Mouse (Mus musculus): ENCODE data around the gene Scyl2. TPM values are rescaled to one million over a fixed set of nuclear protein-coding genes. Genes with fewer than 3 reads are reported as not detected.

Scyl2 gene
- polyA plus RNA-seq, 1 experiment from 2014 or later, result 4.3 TPM

DNA sequence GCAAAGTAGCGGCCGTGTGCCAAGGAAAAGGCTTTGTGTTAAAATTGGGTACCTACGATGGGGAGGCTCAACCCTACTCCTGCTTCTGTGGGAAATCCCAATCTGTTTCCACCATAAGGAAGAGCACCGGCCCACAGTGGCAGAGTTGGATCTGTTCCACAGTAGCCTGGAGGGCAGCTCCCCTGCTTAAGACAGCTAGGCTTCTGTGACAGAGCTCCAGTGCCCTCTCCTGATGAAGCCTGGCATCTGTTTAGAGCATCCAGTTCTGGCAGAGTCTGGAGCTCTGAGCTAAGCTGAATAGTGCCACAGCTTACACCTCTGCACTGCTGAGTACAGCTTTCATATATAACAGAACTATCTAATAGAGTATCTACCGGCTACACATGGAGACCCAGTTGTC is 51.1 kb downstream of the Scyl2 start:
- DNase-seq (no peak), ATAC-seq (ENCODE audit: low read depth) (no peak)
- peaks cover 8% of the 10 kb centered on the region for H3K4me1 ChIP-seq (replicated peaks)
- no peaks in the 10 kb centered on the region for H3K9me3 ChIP-seq (replicated peaks)
- H3K36me3 ChIP-seq, result peaks cover 3% of the 10 kb centered on the region
- WGBS (ENCODE audit: insufficient replicate concordance), result 80% methylated on average over 5 of the region's 5 CpGs
- H3K4me2 ChIP-seq, result no peak overlapping the region
- H3K27me3 ChIP-seq, result no peaks in the 10 kb centered on the region
- H3K4me3 ChIP-seq (replicated peaks), result no peak overlapping the region
- H3K9ac ChIP-seq, result no peak overlapping the region
- no peak overlapping the region for H3K27ac ChIP-seq

DNA sequence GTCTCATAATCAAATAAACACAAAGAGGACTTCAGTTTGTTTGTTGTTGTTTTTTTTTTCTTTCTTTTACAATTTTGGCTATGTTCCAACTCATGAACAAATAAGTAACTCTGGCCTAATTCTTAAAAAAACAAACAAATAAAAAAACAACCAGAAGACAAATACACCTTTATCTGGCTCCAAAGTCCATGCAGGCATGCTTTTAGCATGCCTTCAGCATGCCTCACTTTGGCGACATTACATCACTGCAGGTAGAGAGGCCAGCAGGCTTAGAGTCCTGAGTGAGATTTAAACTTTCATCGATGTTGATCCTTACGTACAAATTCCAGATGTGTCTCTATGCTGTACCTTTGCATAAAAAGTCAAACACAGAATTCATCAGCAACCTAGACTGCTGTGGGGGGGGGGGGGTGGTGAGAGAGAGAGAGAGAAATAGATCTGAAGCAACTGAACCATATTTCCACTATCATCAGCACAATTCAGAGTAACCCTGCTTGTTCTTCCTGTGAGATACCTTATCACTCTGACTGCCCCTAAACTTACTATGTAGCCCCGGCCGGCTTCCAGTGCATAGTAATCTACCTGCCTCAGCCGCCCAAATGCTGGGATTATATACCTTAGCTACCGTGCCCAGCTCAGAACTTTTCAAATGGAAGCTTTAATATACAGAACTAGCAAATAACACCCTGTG is 52.2 kb downstream of the Scyl2 start:
- no peaks in the 10 kb centered on the region; the same call in 1 of the 2 replicates for H3K36me3 ChIP-seq
- H3K9me3 ChIP-seq (replicated peaks), result no peaks in the 10 kb centered on the region
- no peak overlapping the region for H3K9ac ChIP-seq
- ATAC-seq (ENCODE audit: low read depth) (no peak), DNase-seq (no peak)
- WGBS (ENCODE audit: insufficient replicate concordance), result 50% methylated on average over 7 of the region's 7 CpGs
- peaks cover 8% of the 10 kb centered on the region for H3K4me1 ChIP-seq (replicated peaks)
- H3K4me2 ChIP-seq, result no peak overlapping the region
- no peaks in the 10 kb centered on the region for H3K27me3 ChIP-seq
- H3K4me3 ChIP-seq (replicated peaks), result no peak overlapping the region
- no peak overlapping the region for H3K27ac ChIP-seq

DNA sequence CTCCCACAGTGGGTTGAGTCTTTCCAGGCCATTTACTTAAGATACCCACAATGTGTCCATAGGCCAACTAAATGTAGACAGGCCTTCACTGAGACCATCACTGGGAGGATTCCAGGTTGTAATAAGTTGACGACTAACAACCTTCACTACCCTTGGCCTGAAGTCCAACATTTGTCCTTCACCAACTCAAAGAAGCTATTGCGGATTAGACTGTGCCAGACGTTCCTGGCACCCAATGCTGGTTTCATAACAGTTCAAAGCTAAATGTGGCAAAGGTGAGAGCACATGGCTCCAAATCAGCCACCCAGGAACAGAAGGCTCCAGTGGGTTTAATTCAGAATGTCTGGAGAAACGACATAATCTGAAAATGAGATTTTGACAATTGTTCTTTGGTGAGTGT is 53.0 kb downstream of the Scyl2 start:
- H3K9ac ChIP-seq, result no peak overlapping the region
- H3K27me3 ChIP-seq, result no peaks in the 10 kb centered on the region
- no peak overlapping the region for H3K4me3 ChIP-seq (replicated peaks)
- H3K4me2 ChIP-seq, result no peak overlapping the region
- H3K27ac ChIP-seq, result no peak overlapping the region
- peaks cover 8% of the 10 kb centered on the region for H3K4me1 ChIP-seq (replicated peaks)
- WGBS (ENCODE audit: insufficient replicate concordance), result 75% methylated on average over 4 of the region's 4 CpGs
- no peaks in the 10 kb centered on the region for H3K36me3 ChIP-seq
- no peaks in the 10 kb centered on the region for H3K9me3 ChIP-seq (replicated peaks)
- DNase-seq (no peak), ATAC-seq (ENCODE audit: low read depth) (no peak)

DNA sequence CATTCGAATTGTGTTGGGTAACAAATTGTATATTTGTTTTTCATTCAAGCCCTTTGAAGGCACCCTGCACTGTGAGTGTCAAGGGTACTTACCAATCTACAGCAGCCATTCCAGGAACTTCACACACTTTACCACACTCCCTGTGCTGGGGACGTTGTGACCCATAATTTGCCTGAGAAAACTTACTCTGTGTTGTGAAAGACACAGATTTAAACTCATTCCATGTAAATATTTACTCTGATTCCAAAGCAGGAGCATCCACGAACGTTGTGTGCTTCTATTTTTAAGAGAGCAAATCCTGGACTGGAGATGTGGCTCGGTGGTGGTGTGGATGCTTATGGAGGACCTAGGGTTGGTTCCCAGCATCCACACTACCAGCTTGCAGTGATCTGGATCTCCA is 54.3 kb downstream of the Scyl2 start:
- no peak for DNase-seq
- ATAC-seq (ENCODE audit: low read depth), result no peak
- 59% methylated on average over 5 of the region's 5 CpGs for WGBS (ENCODE audit: insufficient replicate concordance)

DNA sequence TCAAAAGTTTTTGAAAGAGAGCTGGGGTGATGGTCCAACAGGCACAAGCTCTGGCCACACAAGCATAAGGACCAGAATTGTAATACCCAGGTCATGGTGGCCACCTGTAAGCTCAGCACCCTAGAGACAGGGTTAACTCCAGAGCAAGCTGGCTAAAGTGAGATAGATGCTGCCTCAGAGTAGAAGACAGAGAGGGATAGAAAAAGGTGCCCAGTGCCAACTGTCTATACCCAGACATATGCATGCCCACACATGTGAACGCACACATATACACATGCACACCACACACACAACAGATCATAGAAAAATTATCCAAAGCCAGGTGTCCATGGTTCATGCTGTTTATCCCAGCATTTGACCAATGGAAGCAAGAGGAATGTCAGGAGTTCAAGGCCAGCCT is 55.5 kb downstream of the Scyl2 start:
- Histone ChIP-seq H3K4me2 (no peak overlapping the region), H3K4me3 (replicated peaks) (no peak overlapping the region), H3K9me3 (replicated peaks) (no peaks in the 10 kb centered on the region), H3K9ac (no peak overlapping the region), H3K27me3 (no peaks in the 10 kb centered on the region), H3K4me1 (replicated peaks) (peaks cover 8% of the 10 kb centered on the region), H3K36me3 (no peaks in the 10 kb centered on the region), H3K27ac (no peak overlapping the region)
- ATAC-seq (ENCODE audit: low read depth) (no peak), DNase-seq (no peak)
- WGBS (ENCODE audit: insufficient replicate concordance), result 76% methylated on average over 1 of the region's 1 CpGs

More for the DNA sequence above, 54.3 kb downstream of the Scyl2 start:
- Histone ChIP-seq H3K4me1 (replicated peaks) (peaks cover 8% of the 10 kb centered on the region), H3K4me3 (replicated peaks) (no peak overlapping the region), H3K27me3 (no peaks in the 10 kb centered on the region), H3K4me2 (no peak overlapping the region), H3K9me3 (replicated peaks) (no peaks in the 10 kb centered on the region), H3K36me3 (no peaks in the 10 kb centered on the region), H3K9ac (no peak overlapping the region), H3K27ac (no peak overlapping the region)

DNA sequence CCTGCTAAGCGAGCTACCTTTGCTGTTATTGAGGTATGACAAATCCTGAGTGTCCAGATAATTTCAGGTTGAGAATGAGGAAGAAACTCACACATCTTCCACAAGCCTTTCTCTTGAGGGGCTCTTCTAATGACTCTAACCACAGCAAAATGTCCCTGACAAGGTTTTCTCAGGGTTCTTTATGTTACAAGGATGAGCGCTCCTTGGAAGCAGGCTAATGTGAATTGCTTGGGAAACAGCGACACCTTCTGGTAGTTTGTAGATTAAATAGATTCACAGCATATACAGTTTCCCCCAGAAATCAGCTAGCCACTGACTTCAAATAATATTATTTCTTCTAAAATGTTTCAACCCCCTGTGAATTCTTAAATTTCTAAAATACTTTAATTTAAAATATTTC is 56.0 kb downstream of the Scyl2 start:
- no peak overlapping the region for H3K4me2 ChIP-seq
- no peak overlapping the region for H3K4me3 ChIP-seq (replicated peaks)
- peak; percentile 10 for DNase-seq
- H3K27me3 ChIP-seq, result no peaks in the 10 kb centered on the region
- no peak overlapping the region for H3K27ac ChIP-seq
- no peak overlapping the region for H3K9ac ChIP-seq
- H3K9me3 ChIP-seq (replicated peaks), result no peaks in the 10 kb centered on the region
- 28% methylated on average over 3 of the region's 3 CpGs for WGBS (ENCODE audit: insufficient replicate concordance)
- H3K4me1 ChIP-seq (replicated peaks), result peaks cover 8% of the 10 kb centered on the region
- no peaks in the 10 kb centered on the region for H3K36me3 ChIP-seq
- no peak for ATAC-seq (ENCODE audit: low read depth)

DNA sequence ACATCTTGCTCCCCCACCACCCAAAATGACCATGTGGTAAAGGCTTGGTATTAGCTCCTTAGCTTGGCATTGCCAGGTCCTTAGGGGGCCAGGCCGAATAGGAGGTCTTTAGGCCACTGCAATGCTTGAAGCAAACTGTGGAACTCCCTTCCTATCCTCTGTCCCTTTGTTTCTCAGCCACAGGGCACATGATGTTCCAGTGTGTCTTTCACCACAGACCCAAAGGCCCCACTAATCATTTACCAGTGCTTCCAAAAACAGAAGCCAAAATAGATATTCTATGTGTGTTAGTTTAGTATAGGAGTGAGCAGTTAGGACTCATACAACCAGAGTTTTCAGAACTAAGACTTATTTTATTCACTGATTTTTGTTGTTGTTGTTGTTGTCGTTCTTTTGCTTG is 59.4 kb downstream of the Scyl2 start:
- Histone ChIP-seq H3K36me3 (no peaks in the 10 kb centered on the region), H3K9ac (no peak overlapping the region), H3K9me3 (replicated peaks) (no peaks in the 10 kb centered on the region), H3K27me3 (no peaks in the 10 kb centered on the region), H3K4me1 (replicated peaks) (no peaks in the 10 kb centered on the region), H3K27ac (no peak overlapping the region), H3K4me2 (no peak overlapping the region), H3K4me3 (replicated peaks) (no peak overlapping the region)
- DNase-seq (no peak), ATAC-seq (ENCODE audit: low read depth) (no peak)
- 80% methylated on average over 2 of the region's 2 CpGs for WGBS (ENCODE audit: insufficient replicate concordance)

DNA sequence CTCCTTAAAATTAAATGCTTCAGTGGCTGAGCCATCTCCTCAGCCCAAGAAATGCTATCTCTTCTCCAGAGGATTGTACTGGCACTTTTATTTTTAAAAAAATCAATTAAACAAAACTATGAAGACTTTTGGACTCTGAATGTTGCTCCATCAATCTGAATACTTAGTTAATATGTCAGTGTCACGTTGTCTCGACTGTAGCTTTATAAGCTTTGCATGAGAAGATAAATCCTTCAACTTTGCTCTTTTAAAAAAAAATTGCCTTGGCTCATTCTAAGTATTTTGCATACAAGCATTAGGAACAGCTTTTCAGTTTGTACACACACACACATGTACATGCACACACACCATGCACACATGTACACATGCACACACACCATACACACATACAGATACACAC is 61.9 kb downstream of the Scyl2 start:
- WGBS (ENCODE audit: insufficient replicate concordance), result 67% methylated on average over 2 of the region's 2 CpGs
- H3K36me3 ChIP-seq, result no peaks in the 10 kb centered on the region
- no peak overlapping the region for H3K27ac ChIP-seq
- H3K27me3 ChIP-seq, result no peaks in the 10 kb centered on the region
- no peak for ATAC-seq (ENCODE audit: low read depth)
- H3K4me2 ChIP-seq, result no peak overlapping the region
- DNase-seq, result no peak
- H3K4me3 ChIP-seq (replicated peaks), result no peak overlapping the region
- no peak overlapping the region for H3K9ac ChIP-seq
- H3K9me3 ChIP-seq (replicated peaks), result no peaks in the 10 kb centered on the region
- H3K4me1 ChIP-seq (replicated peaks), result no peaks in the 10 kb centered on the region

DNA sequence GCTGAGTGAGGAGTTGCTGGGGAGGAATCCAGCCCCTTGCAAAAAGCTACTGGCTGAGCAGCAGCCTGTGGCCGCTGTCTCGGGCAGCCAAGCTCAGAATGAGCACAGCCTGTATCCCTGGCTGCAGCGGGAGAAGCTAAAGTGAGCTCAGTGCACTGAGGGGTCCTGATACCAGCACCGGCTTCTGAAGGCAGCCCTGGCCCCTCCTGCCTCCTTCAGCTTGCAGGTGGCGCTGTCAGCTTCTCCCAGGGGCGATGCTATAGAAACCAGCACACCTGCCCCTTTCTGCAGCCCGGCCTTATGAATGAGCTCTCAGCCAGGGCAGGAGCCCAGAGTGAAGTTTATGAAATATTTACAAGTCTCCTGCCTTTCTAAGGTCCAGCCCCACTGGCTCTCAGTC is 65.0 kb downstream of the Scyl2 start, which contains the start of gene Slc17a8:
Gene Slc17a8, minus strand, starts transcription at position 125 of the 400 bp plus-strand sequence.
- Histone ChIP-seq H3K27ac (no peak within 1 kb of the TSS), H3K9ac (no peak within 1 kb of the TSS), H3K4me1 (replicated peaks) (no peaks in the 10 kb centered on the region), H3K4me2 (no peak within 1 kb of the TSS), H3K9me3 (replicated peaks) (no peaks in the 10 kb centered on the region), H3K36me3 (no peaks in the 10 kb centered on the region), H3K27me3 (no peaks in the 10 kb centered on the region), H3K4me3 (replicated peaks) (no peak within 1 kb of the TSS)
- no peak for ATAC-seq (ENCODE audit: low read depth)
- DNase-seq, result no peak
- WGBS (ENCODE audit: insufficient replicate concordance), result 61% methylated on average over 7 of the region's 7 CpGs

DNA sequence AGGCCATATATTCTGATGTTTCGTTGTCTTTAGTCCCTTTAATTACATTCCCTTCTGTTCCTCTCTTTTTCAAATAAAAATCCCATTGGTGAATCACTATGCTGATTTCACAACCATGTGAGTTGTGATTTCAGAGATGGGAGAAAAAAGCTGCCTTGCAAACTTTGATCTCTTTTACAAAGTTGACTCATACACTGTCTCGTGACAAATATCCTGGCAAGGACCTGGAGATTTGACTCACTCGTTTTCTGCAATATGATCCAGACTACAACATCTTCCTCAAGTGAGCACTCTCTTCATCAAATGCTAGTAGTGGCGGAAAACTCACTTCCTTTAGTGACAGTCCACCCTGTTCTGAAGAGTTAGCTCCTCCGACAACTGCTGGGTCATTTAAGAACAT is 86.8 kb downstream of the Scyl2 start:
- no peak for ATAC-seq (ENCODE audit: low read depth)
- Histone ChIP-seq H3K36me3 (no peaks in the 10 kb centered on the region), H3K4me2 (no peak overlapping the region), H3K27me3 (no peaks in the 10 kb centered on the region), H3K4me3 (replicated peaks) (no peak overlapping the region), H3K9ac (no peak overlapping the region), H3K4me1 (replicated peaks) (peaks cover 14% of the 10 kb centered on the region), H3K9me3 (replicated peaks) (no peaks in the 10 kb centered on the region), H3K27ac (no peak overlapping the region)
- DNase-seq, result no peak
- 57% methylated on average over 5 of the region's 5 CpGs for WGBS (ENCODE audit: insufficient replicate concordance)

DNA sequence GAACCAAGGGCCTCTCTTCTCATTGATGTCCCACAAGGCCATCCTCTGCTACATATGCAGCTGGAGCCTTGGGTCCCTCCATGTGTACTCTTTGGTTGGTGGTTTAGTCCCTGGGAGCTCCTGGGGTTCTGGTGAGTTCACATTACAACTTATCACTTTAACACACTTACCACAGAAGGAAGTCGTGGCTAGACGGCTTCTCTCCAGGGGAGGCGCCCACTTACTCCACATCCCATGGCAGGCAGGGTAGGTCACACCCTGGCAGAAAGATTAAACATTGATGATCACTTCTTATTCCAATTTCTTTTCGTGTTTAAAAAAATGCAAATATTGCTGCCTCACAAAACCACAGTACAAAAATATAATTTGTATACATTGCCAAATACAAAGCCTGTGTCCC is 88.8 kb downstream of the Scyl2 start:
- Histone ChIP-seq H3K4me2 (no peak overlapping the region), H3K9me3 (replicated peaks) (no peaks in the 10 kb centered on the region), H3K27me3 (no peaks in the 10 kb centered on the region), H3K4me1 (replicated peaks) (peaks cover 27% of the 10 kb centered on the region), H3K36me3 (no peaks in the 10 kb centered on the region), H3K4me3 (replicated peaks) (no peak overlapping the region), H3K9ac (no peak overlapping the region), H3K27ac (no peak overlapping the region)
- WGBS (ENCODE audit: insufficient replicate concordance), result 14% methylated on average over 4 of the region's 4 CpGs
- ATAC-seq (ENCODE audit: low read depth) (peak; percentile 61), DNase-seq (peak; percentile 3)

DNA sequence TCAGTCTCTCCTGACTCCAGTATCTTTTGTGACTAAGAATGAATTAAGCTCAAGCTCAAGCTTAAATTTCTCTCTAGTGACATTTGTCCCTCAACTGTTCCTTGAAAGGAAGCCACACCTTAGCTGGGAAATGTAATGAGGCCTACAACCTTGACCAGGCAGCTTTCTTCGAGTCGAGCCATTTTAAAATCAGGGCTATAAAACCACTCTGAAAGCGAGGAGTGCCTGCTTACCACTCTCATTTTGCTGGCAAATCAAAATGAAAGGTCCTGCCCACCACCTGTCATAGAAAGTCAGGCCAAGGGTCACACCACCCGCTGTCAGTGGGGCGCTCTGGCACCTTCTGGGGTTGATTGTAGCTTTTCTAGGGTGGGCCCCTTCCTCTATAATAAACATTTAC is 90.2 kb downstream of the Scyl2 start:
- Histone ChIP-seq H3K9me3 (replicated peaks) (no peaks in the 10 kb centered on the region), H3K4me2 (no peak overlapping the region), H3K27ac (no peak overlapping the region), H3K9ac (no peak overlapping the region), H3K36me3 (no peaks in the 10 kb centered on the region), H3K4me1 (replicated peaks) (peaks cover 27% of the 10 kb centered on the region), H3K27me3 (no peaks in the 10 kb centered on the region), H3K4me3 (replicated peaks) (no peak overlapping the region)
- DNase-seq (no peak), ATAC-seq (ENCODE audit: low read depth) (no peak)
- WGBS (ENCODE audit: insufficient replicate concordance), result 73% methylated on average over 5 of the region's 5 CpGs
